In genomic region chr10:99097374-99097773, GRCm38 (mm10) we compare ENCODE assay signal across 9 mouse cellular contexts. TPM values are rescaled to one million over a fixed set of nuclear protein-coding genes. Genes with fewer than 3 reads are reported as not detected.
DNase-seq lines count a peak whose midpoint lies in the region; ATAC-seq and TF ChIP-seq lines count a peak whose summit lies in the region.
"Had no signal": no experiment of that assay in that cellular context is flagged by ENCODE, and none has a peak within 500 bp of the region (broad histone marks: within the 10 kb centered on the region; RNA-seq: fewer than 3 reads in every experiment).

No protein-coding gene starts in this region.

- no peak overlapping the region for H3K4me3 ChIP-seq in kidney, postnatal 0 days (replicated peaks; ENCODE audit: low read depth, low read length)
- no peak overlapping the region for H3K4me3 ChIP-seq in kidney, embryonic 14.5 days (ENCODE audit: low read length)
- H3K4me3 ChIP-seq in lung, postnatal 0 days (ENCODE audit: low read depth, low read length), result no peak overlapping the region
- H3K4me3 ChIP-seq: embryonic facial prominence, embryonic 15.5 days had no signal

- H3K4me1 ChIP-seq in kidney, postnatal 0 days (replicated peaks; ENCODE audit: insufficient read depth, low read length), result no peaks in the 10 kb centered on the region
- H3K4me1 ChIP-seq in kidney, embryonic 14.5 days (ENCODE audit: control insufficient read depth, insufficient read depth, low read length), result no peaks in the 10 kb centered on the region
- no peaks in the 10 kb centered on the region for H3K4me1 ChIP-seq in lung, postnatal 0 days (ENCODE audit: insufficient read depth, low read depth, low read length)
- H3K4me1 ChIP-seq: embryonic facial prominence, embryonic 15.5 days had no signal

- no peaks in the 10 kb centered on the region for H3K36me3 ChIP-seq in kidney, postnatal 0 days (ENCODE audit: insufficient read depth, low read length)
- H3K36me3 ChIP-seq in kidney, embryonic 14.5 days (ENCODE audit: control insufficient read depth, insufficient read depth, low read length), result no peaks in the 10 kb centered on the region
- H3K36me3 ChIP-seq in lung, postnatal 0 days (ENCODE audit: insufficient read depth, low read length), result no peaks in the 10 kb centered on the region
- H3K36me3 ChIP-seq: embryonic facial prominence, embryonic 15.5 days had no signal

- no peak overlapping the region for H3K4me2 ChIP-seq in kidney, postnatal 0 days (ENCODE audit: low read length)
- H3K4me2 ChIP-seq in kidney, embryonic 14.5 days (replicated peaks; ENCODE audit: low read depth, low read length), result no peak overlapping the region
- no peak overlapping the region for H3K4me2 ChIP-seq in lung, postnatal 0 days (replicated peaks; ENCODE audit: low read depth, low read length)
- H3K4me2 ChIP-seq: embryonic facial prominence, embryonic 15.5 days had no signal

- WGBS in kidney, postnatal 0 days, result 58% methylated on average over 10 of the region's 10 CpGs
- 67% methylated on average over 10 of the region's 10 CpGs for WGBS in kidney, embryonic 14.5 days
- 70% methylated on average over 10 of the region's 10 CpGs for WGBS in lung, postnatal 0 days

- no peaks in the 10 kb centered on the region for H3K9me3 ChIP-seq in kidney, postnatal 0 days (replicated peaks; ENCODE audit: low read length)
- no peaks in the 10 kb centered on the region for H3K9me3 ChIP-seq in kidney, embryonic 14.5 days (ENCODE audit: control insufficient read depth, low read length)
- H3K9me3 ChIP-seq in lung, postnatal 0 days (ENCODE audit: low read length), result no peaks in the 10 kb centered on the region
- H3K9me3 ChIP-seq: embryonic facial prominence, embryonic 15.5 days had no signal

- no peak for ATAC-seq in kidney, postnatal 0 days (replicated peaks; ENCODE audit: low FRiP score, low read depth)
- no peak for ATAC-seq in kidney, embryonic 14.5 days (ENCODE audit: low FRiP score, low TSS enrichment)
- 0 out of 2 replicates have a peak, but pooled peaks have one; percentile 59 for ATAC-seq in erythroid progenitor cell, adult 5-6 weeks (replicated peaks; ENCODE audit: low FRiP score, poor library complexity, severe bottlenecking)
- ATAC-seq in lung, postnatal 0 days, result no peak

- H3K9ac ChIP-seq in kidney, postnatal 0 days (ENCODE audit: low read depth, low read length), result no peak overlapping the region
- no peak overlapping the region for H3K9ac ChIP-seq in kidney, embryonic 14.5 days (ENCODE audit: low read depth, low read length)
- no peak overlapping the region for H3K9ac ChIP-seq in lung, postnatal 0 days (replicated peaks; ENCODE audit: low read depth)
- H3K9ac ChIP-seq: embryonic facial prominence, embryonic 15.5 days had no signal

- H3K27me3 ChIP-seq in kidney, postnatal 0 days (ENCODE audit: insufficient read depth, low read length), result no peaks in the 10 kb centered on the region
- no peaks in the 10 kb centered on the region for H3K27me3 ChIP-seq in kidney, embryonic 14.5 days (ENCODE audit: control insufficient read depth, insufficient read depth, low read length)
- H3K27me3 ChIP-seq in lung, postnatal 0 days (replicated peaks; ENCODE audit: insufficient read depth, low read length), result no peaks in the 10 kb centered on the region
- H3K27me3 ChIP-seq: embryonic facial prominence, embryonic 15.5 days had no signal

- H3K27ac ChIP-seq in kidney, postnatal 0 days, result no peak overlapping the region
- H3K27ac ChIP-seq in kidney, embryonic 14.5 days (ENCODE audit: low read depth, low read length), result no peak overlapping the region
- no peak overlapping the region for H3K27ac ChIP-seq in lung, postnatal 0 days (ENCODE audit: low read length)
- H3K27ac ChIP-seq: embryonic facial prominence, embryonic 15.5 days had no signal

- TF ChIP-seq EP300 in lung, postnatal 0 days (IDR thresholded peaks at IDR 0.05), result no peak

- TF ChIP-seq CTCF in kidney, postnatal 0 days (IDR thresholded peaks at IDR 0.05; ENCODE audit: low read depth), result peak; percentile 69
- peak; percentile 77 for TF ChIP-seq CTCF in lung, postnatal 0 days (IDR thresholded peaks at IDR 0.05)

- peak; percentile 58 for DNase-seq in kidney, postnatal 0 days (ENCODE audit: low spot score)
- peak; percentile 56 to 69 for DNase-seq in CD8-positive naive resting alpha-beta T cell, adult 2 months (ENCODE audit: low read depth in 2 of 2, low spot score in 2 of 2)
- DNase-seq in R1 (ENCODE audit: low read depth, low spot score), result peak; percentile 34
- peak; percentile 46 for DNase-seq in lung, postnatal 0 days (ENCODE audit: low spot score)
- DNase-seq in testis, postnatal 10 days (ENCODE audit: low spot score), result peak; percentile 56

RNA-seq across cellular contexts. Expression of gene Poc1b, which starts 9.5 kb away (rescaled TPM):
- polyA plus RNA-seq in kidney, postnatal 0 days (2015; fragmentation: Nextera tagmentation; extraction: Ambion mirVana), result 14.0 and 15.8 TPM in 2 replicates
- polyA plus RNA-seq in kidney, embryonic 14.5 days (2014; fragmentation: Nextera tagmentation; extraction: Ambion mirVana), result 18.1 and 28.9 TPM in 2 replicates
- total RNA-seq in erythroid progenitor cell, adult 5-6 weeks (2015; ENCODE audit: low replicate concordance), result 3.6 and 8.4 TPM in 2 replicates
- 2.9 and 3.1 TPM in 2 replicates for total RNA-seq in erythroid progenitor cell, adult 5-6 weeks (2017; ENCODE audit: low replicate concordance)
- polyA plus RNA-seq in lung, postnatal 0 days (2015; fragmentation: Nextera tagmentation; extraction: Ambion mirVana), result 6.1 and 6.2 TPM in 2 replicates

RNA-seq across cellular contexts. Expression of gene Galnt4, which starts 10.6 kb away (rescaled TPM):
- polyA plus RNA-seq in kidney, postnatal 0 days (2015; fragmentation: Nextera tagmentation; extraction: Ambion mirVana), result 9.4 and 9.7 TPM in 2 replicates
- polyA plus RNA-seq in kidney, embryonic 14.5 days (2014; fragmentation: Nextera tagmentation; extraction: Ambion mirVana), result 5.4 and 12.4 TPM in 2 replicates
- total RNA-seq in erythroid progenitor cell, adult 5-6 weeks (2015; ENCODE audit: low replicate concordance), result 1.4 and 1.7 TPM in 2 replicates
- total RNA-seq in erythroid progenitor cell, adult 5-6 weeks (2017; ENCODE audit: low replicate concordance), result 1.0 and 2.0 TPM in 2 replicates
- polyA plus RNA-seq in lung, postnatal 0 days (2015; fragmentation: Nextera tagmentation; extraction: Ambion mirVana), result 8.0 and 8.9 TPM in 2 replicates

RNA-seq across cellular contexts. Expression of gene Phxr2, which starts 28.8 kb away (rescaled TPM):
- not detected in 2 replicates for polyA plus RNA-seq in kidney, postnatal 0 days (2015; fragmentation: Nextera tagmentation; extraction: Ambion mirVana)
- 0.17 TPM in 1 of 2 replicates, not detected in the other for polyA plus RNA-seq in kidney, embryonic 14.5 days (2014; fragmentation: Nextera tagmentation; extraction: Ambion mirVana)
- not detected in 2 replicates for total RNA-seq in erythroid progenitor cell, adult 5-6 weeks (2015; ENCODE audit: low replicate concordance)
- total RNA-seq in erythroid progenitor cell, adult 5-6 weeks (2017; ENCODE audit: low replicate concordance), result not detected in 2 replicates
- not detected in 2 replicates for polyA plus RNA-seq in lung, postnatal 0 days (2015; fragmentation: Nextera tagmentation; extraction: Ambion mirVana)
- total RNA-seq: layer of hippocampus, postnatal 14 days had no signal
- polyA plus RNA-seq: embryonic facial prominence, embryonic 15.5 days had no signal
